Mouse (Mus musculus): ENCODE results near the gene Ncoa1. TPM values are rescaled to one million over a fixed set of nuclear protein-coding genes. Genes with fewer than 3 reads are reported as not detected.
"Not testable (repeated sequence)": the region's sequence is repeated elsewhere in the genome, so short reads cannot be mapped to it uniquely, and the experiment has no call there.

Ncoa1 gene
- total RNA-seq, 2 experiments from 2014 or later = 23.0 to 23.5 TPM

- DNase-seq = no peak
Measured at GRCm38 (mm10) chr12:4417626-4418263, 59.2 kb downstream of the Ncoa1 start.

DNA sequence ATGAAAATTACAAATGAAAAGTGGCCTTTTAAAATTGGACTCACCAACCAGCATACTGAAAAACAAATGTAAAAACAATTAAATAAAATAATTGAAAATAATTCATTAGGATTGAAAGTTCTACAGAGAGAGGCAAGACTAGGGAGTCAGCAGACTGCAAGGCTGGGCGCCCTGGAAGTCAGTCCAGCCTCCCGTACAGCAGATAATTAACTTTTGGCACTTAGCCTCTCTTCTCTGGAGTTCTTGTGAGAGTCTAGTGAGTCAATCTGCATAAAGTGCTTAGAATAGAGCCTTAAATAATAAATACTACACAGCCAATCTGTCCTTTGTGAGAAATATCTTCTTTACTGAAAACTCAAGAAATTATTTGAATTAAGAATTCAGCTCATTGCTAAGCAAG, 69.9 kb downstream of the Ncoa1 start:
- intact Hi-C loops (cut with DNase I; ENCODE audit: low total_unique reads) = no loop called here
- DNase-seq = no peak

More at GRCm38 (mm10) chr12:4417626-4418263, 59.2 kb downstream of the Ncoa1 start:
- intact Hi-C loops (cut with DNase I; ENCODE audit: low total_unique reads) = no loop called here

DNA sequence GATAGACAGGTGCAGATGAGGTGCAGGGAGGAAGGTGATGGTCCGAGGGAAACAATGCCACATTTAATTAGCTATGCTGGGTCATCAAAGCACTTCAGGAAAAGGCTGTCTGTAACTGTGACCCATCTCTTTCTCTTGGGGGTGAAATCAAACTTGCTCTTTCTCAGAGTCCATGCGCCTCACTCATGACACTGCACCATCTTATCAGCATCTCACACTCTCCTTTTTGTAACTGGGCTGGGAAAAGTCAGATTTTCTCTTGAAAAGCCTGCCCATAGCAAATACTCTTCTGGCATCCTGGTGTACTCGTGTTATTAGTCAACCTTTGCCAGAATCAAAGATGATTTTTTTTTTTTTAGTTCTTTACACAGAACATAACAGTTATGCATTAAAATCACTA, 70.8 kb downstream of the Ncoa1 start:
- no peak for DNase-seq
- intact Hi-C loops (cut with DNase I; ENCODE audit: low total_unique reads) = no loop called here

DNA sequence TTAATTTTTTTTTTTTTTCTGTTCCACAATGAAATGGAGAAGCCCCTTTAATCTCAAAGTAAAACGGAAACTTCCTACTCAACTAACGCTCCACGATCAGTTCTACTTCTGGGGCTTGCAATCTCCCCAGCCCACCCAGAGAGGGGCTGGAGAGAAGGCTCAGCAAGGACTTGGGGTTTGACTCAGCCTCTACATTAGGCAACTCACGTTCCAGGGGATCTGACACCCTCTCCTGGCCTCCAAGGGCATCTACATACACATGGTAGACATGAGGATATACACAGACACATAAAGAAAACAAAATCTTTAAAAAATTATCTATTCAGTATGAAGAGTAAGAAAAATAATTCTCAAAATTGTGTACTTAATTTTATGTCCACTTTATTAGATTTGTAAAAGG, 73.8 kb downstream of the Ncoa1 start:
- no peak for DNase-seq
- intact Hi-C loops (cut with DNase I; ENCODE audit: low total_unique reads) = no loop called here

- DNase-seq = no peak
- intact Hi-C loops (cut with DNase I; ENCODE audit: low total_unique reads) = no loop called here
Measured at GRCm38 (mm10) chr12:4396221-4396620, 80.8 kb downstream of the Ncoa1 start.

DNA sequence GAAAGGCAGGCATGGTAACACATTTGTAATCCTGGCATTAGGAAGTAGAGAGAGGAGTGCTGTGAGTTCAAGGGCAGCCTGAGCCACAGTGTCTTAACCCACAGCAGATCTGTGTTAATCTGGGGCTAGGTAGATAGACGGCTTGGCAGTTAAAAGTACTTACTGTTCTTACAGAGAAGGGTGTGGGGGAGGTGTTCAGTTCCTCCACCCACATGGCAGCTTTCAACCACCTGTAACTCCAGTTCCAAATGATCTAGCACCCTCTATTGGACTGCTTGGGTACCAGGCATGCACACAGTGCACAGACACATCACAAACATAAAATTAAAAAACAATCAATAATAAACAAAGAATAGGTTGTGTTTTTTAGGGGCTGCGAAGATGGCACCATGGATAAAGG, 84.4 kb downstream of the Ncoa1 start:
- intact Hi-C loops (cut with DNase I; ENCODE audit: low total_unique reads) = no loop called here
- DNase-seq = no peak

DNA sequence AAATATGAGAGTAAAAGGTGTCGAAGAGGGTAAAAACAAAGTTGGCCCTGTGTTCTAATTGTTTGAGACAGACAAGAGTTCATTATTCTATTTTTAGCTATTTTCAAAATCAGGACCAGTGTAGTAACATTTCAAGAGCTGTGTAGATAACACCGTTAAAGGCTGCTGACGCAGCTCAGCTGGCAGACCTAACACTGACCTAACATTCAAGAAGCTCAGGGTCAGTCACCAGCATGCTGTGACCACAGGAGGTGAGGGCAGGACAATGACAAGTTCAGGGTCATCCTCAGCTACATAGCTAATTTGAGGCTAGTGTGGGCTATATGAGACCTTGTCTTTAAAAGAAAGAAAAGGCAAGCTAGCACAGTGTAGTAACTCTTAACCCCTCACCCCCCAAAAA, 84.9 kb downstream of the Ncoa1 start:
- intact Hi-C loops (cut with DNase I; ENCODE audit: low total_unique reads) = no loop called here
- DNase-seq = no peak

DNA sequence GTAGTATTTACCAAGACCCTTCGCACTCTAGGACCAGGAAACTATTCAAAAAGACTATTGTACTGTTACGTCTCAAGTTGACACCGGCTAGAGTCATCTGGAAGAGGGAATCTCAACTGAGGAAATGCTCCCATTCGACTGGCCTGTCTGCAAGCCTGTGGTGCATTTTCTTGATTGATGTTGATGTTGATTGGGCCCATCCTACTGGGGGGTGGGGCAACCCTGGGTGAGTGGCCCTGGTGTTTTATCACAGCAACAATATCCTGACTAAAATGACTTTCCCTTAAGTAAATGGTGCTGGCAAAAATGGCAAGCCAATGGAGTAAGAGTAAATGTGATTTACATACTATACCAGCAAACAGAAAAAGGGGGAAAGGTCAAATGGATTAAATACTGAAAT, 85.7 kb downstream of the Ncoa1 start:
- DNase-seq = no peak
- intact Hi-C loops (cut with DNase I; ENCODE audit: low total_unique reads) = no loop called here

DNA sequence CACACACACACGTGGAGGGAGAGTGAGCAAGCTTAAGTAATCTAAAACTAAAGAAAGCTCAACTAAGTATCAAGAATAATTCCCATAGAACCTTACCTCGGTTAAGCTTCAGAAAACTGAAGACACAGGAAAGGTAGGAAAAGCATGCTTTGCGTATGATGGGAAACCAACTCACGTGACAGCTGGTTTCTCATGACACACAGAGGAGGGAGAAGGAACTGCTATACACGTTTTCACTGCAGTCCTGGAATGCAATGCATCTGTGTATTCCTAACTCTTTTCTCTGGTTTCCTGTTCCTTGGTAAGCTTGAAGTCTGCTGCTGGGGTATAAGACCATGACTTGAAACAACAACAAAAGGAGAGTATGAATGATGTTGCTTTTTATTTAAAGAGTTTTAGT, 86.3 kb downstream of the Ncoa1 start:
- intact Hi-C loops (cut with DNase I; ENCODE audit: low total_unique reads) = no loop called here
- DNase-seq = no peak

DNA sequence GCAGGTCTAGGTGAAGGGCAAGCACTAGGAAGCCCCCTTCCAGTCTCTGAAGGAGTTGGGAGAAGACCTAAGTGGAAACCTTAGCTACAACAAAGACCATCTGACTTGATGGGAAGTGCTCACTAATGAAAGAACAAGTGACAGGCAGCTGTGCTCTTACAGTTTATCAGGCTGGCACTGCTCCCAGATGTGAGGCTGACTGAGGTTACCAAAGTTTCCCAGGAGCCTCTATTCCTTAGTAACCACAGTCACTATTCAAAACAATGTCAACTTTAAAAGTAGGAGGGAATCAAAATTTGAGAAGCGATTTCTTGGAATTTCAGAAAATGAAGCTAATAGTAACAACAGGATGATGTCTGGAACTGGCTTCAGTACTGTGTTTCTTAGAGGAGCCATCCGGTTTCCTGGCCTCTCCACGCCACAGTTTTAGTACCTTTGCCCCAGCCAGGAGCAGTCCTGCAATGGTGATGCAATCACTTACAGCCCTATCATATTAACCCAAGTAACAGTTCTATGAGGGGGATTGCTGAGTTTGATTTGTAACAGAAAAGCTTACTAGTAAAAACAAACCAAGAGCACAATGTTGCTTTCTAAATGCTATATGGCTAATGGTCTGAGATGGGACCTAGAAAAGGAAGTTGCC, 90.8 kb downstream of the Ncoa1 start:
- DNase-seq = peak; percentile 76
- intact Hi-C loops (cut with DNase I; ENCODE audit: low total_unique reads) = no loop called here

DNA sequence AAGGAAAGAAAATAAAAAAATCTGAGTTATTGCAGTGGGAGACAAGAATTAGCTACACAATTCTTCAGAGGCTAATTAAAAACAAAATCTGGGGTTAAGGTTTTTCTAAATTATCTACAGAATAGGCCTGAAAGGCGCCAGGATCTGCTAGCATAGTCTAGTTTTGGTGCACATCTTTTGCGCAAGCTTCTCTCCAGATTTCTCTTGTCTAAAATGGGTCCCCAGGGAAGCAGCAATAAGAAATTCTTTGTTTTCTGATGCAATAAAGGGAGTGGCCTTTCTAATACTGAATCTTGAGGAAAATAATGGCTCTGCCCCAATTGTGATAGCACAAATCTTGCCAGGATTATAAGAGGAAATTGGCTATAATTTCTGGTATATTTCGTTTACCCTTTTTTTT, 93.9 kb downstream of the Ncoa1 start:
- intact Hi-C loops (cut with DNase I; ENCODE audit: low total_unique reads) = no loop called here
- DNase-seq = no peak

DNA sequence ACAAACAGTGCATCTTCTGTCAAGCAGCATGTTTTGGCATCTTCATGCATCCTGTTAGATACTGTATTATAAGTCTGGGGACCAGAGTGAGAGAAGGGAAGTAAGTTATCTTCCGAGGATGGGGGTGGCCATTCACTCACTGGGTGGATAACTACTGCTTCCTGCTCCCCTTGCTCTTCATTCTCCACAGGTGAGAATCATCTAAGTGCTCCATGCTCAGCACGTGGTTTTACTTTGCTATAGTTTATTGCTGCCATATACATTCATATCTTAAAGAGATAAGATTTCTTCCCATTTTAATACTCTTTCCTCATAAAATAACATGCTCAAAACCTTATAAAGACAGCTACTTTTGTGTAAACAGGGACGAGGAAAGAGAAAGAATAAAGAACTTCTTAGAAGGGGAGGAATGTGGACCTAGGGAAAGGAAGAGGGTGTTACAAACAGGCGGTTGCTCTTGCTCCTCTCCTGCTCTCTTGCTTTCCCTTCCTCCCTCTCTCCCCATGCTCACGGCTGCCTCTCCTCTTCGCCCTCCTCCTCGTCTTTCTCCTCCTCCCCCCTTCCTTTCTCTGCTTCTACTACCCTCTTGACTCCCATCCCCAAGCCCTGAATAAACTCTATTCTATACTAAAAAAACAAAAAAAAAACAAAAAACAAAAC, 97.6 kb downstream of the Ncoa1 start:
- intact Hi-C loops (cut with DNase I; ENCODE audit: low total_unique reads) = no loop called here
- no peak for DNase-seq

DNA sequence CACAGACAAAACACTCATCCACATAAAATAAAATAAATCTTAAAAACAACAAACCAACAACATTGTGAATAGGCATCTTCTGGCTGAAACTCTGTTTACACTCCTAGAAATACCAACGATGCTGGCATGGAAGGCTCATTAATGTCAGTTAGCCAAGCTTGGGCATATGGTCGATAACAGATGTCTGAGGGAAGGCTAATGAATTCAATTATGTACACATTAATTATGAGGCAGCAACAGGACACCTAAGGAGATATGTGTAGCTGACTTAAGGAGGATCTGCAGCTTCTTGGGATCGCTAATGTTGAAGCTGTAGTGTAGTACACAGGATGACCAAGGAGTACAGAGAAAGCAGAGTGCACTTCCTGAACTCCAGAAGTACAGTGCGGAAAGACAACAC, 100.5 kb downstream of the Ncoa1 start:
- no peak for DNase-seq
- intact Hi-C loops (cut with DNase I; ENCODE audit: low total_unique reads) = no loop called here

DNA sequence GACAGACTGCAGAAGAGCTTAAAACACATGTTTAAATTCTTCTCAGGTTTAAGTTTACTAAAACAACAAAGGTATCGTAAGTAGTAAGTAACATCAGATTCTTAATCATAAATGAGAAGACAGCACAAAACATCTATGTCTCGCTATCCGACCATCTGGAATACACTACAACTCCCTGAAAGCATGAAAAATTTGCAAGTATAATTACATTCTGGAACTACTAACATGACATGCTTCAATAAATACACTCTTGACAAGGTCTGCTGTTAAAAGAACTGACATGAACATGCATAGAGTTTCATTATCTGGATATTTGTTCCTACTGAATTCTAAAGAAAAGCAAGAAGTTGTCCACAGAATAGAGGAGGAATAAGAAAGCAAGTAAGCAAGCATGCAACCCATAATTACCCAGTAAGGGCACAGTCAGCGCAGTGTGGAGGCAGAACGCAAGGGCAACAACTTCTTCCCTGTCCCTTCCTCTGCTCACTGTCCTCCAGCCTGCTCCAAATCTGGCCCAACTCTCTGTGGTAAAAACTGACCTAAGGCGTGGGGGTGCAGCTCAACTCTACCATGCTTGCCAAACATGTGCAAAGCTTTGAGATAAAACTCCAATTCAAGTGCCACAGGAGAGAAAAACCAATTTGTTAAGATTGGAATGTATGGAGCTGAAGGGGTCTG, 102.0 kb downstream of the Ncoa1 start:
- no peak for DNase-seq
- intact Hi-C loops (cut with DNase I; ENCODE audit: low total_unique reads) = no loop called here

GRCm38 (mm10) chr12:4371406-4371805, 105.6 kb downstream of the Ncoa1 start:
- intact Hi-C loops (cut with DNase I; ENCODE audit: low total_unique reads) = no loop called here
- no peak for DNase-seq

DNA sequence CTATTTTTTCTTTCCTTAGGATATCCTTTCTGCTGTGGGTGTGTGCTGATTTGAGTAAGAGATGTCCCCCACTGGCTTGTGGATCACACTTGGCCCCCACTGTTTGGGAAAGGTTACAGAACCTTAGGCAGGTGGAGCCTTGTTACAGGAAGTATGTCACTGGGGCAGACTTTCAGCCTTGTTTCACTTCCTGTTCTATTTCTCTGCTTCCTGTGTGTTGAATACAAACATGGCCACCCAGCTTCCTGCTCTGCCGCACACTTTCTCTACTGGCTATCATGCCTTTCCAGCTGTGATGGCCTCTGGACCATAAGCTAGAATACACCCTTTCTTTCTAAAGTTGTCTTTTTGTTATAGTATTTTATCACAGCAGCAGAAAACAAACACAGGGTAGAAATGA, 111.0 kb downstream of the Ncoa1 start:
- DNase-seq = no peak
- intact Hi-C loops (cut with DNase I; ENCODE audit: low total_unique reads) = no loop called here

DNA sequence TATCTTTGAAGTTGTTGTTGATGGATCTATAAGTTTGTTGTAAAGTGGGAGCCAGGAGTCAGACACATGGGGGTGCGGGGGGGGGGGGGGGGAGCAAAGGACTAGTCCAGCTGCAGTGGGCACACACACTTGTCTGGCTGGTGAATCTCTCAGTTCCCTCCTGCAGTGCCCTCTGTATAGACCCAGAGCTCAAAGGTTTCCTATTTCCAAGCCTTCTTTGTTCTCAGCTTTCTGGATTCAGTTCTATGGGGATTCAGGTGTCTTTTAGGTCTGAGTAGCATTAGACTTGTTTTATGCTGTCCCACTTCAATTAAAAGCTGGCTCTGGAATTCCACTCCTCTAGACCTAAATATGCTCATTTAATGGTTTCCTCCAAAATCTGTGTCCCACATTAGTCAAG, 117.5 kb downstream of the Ncoa1 start:
- intact Hi-C loops (cut with DNase I; ENCODE audit: low total_unique reads) = no loop called here
- no peak for DNase-seq

DNA sequence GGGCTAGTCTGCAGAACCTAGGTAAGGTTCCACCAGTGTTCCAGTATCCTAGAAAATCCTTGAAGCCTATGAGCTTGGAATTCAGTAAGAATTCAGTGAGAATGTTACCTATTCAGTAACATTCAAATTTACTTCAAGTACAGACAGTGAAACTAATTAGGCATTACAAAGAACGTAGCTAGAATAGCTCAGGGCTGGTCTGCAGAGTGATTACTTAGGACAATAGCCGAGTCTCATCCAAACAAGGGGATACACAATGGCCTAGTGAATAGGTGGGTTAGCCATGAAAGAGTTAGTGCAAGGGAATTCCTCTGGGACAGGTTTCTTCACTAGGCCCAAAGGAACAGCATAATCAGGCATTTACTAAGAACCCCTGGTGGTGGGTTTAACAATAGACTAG, 118.3 kb downstream of the Ncoa1 start:
- DNase-seq; intact Hi-C loops (cut with DNase I; ENCODE audit: low total_unique reads): not testable (repeated sequence)

DNA sequence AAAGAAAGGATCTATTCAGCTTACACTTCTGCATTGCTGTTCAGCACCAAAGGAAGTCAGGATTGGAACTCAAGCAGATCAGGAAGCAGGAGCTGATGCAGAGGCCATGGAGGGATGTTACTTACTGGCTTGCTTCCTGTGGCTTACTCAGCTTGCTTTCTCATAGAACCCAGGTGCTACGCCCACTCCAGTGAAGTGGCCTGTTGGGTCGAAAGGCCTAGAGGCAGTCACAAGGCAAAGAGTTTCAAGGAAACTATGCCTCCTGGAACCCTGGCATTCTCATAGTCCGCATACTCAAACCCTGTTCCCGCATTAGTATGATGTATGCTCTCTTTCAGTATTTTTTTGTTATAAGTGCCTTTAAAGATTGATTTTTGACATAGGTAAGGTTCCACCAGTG, 118.9 kb downstream of the Ncoa1 start:
- intact Hi-C loops (cut with DNase I; ENCODE audit: low total_unique reads) = no loop called here
- no peak for DNase-seq

GRCm38 (mm10) chr12:4356834-4357445, 120.0 kb downstream of the Ncoa1 start:
- DNase-seq = no peak
- intact Hi-C loops (cut with DNase I; ENCODE audit: low total_unique reads) = no loop called here
